ENCODE assay signal across 8 mouse cellular contexts in genomic region chr2:27039286-27039685, GRCm38 (mm10). TPM values are rescaled to one million over a fixed set of nuclear protein-coding genes. Genes with fewer than 3 reads are reported as not detected.
DNase-seq lines count a peak whose midpoint lies in the region; ATAC-seq and TF ChIP-seq lines count a peak whose summit lies in the region.

No protein-coding gene starts in this region.

- no peaks in the 10 kb centered on the region for H3K79me2 ChIP-seq in C2C12 (ENCODE audit: control insufficient read depth, insufficient read depth)

- 0 out of 2 replicates have a peak overlapping the region, but pooled peaks have one; percentile 25 for H3K9ac ChIP-seq in limb, embryonic 13.5 days

- H3K4me2 ChIP-seq in limb, embryonic 13.5 days (replicated peaks), result no peak overlapping the region

- no peaks in the 10 kb centered on the region for H3K4me1 ChIP-seq in cortical plate, adult 2 months (ENCODE audit: control insufficient read depth, insufficient read depth, low read length)
- no peaks in the 10 kb centered on the region for H3K4me1 ChIP-seq in limb, embryonic 13.5 days
- 0 out of 2 replicates have a peak, but pooled peaks cover 4% of the 10 kb centered on the region for H3K4me1 ChIP-seq in midbrain, embryonic 10.5 days

- H3K4me3 ChIP-seq in C2C12 (ENCODE audit: insufficient read depth, poor library complexity, severe bottlenecking), result no peak overlapping the region
- H3K4me3 ChIP-seq in cortical plate, adult 2 months (ENCODE audit: insufficient read depth, low read length), result no peak overlapping the region
- H3K4me3 ChIP-seq in limb, embryonic 13.5 days, result no peak overlapping the region
- no peak overlapping the region for H3K4me3 ChIP-seq in midbrain, embryonic 10.5 days

- no peaks in the 10 kb centered on the region for H3K36me3 ChIP-seq in C2C12 (ENCODE audit: control insufficient read depth, insufficient read depth)
- no peaks in the 10 kb centered on the region for H3K36me3 ChIP-seq in limb, embryonic 13.5 days
- H3K36me3 ChIP-seq in midbrain, embryonic 10.5 days, result no peaks in the 10 kb centered on the region

- peaks cover 30% of the 10 kb centered on the region for H3K27me3 ChIP-seq in C2C12 (ENCODE audit: control insufficient read depth, insufficient read depth, insufficient read length)
- no peaks in the 10 kb centered on the region for H3K27me3 ChIP-seq in limb, embryonic 13.5 days
- H3K27me3 ChIP-seq in midbrain, embryonic 10.5 days (ENCODE audit: low read depth, poor library complexity, severe bottlenecking), result peaks cover 25% of the 10 kb centered on the region

- no peaks in the 10 kb centered on the region for H3K79me3 ChIP-seq in C2C12 (ENCODE audit: low read depth)

- no peaks in the 10 kb centered on the region for H3K9me3 ChIP-seq in limb, embryonic 13.5 days
- no peaks in the 10 kb centered on the region for H3K9me3 ChIP-seq in midbrain, embryonic 10.5 days (replicated peaks)

- 6% methylated on average over 1 of the region's 1 CpGs for WGBS in limb, embryonic 13.5 days
- WGBS in midbrain, embryonic 10.5 days, result 8% methylated on average over 1 of the region's 1 CpGs

- peak; percentile 45 for TF ChIP-seq CTCF in C2C12 (IDR thresholded peaks at IDR 0.05; ENCODE audit: control insufficient read depth, insufficient read depth, insufficient read length)
- TF ChIP-seq CTCF in cortical plate, adult 2 months (IDR thresholded peaks at IDR 0.05; ENCODE audit: extremely low read depth, insufficient read depth, low read length), result peak; percentile 36; the same call in 1 of the 2 replicates

- ATAC-seq in limb, embryonic 13.5 days (ENCODE audit: low FRiP score, low read depth), result no peak
- ATAC-seq in activated CD4-positive, CD25-positive, alpha-beta regulatory T cell, adult 4 months, result no peak

- no peak for TF ChIP-seq POLR2A in cortical plate, adult 2 months (IDR thresholded peaks at IDR 0.05; ENCODE audit: extremely low read depth, insufficient read depth, low read length)

- no peak overlapping the region for H3ac ChIP-seq in C2C12 (ENCODE audit: control insufficient read depth, insufficient read length, low read depth)

- DNase-seq in heart, postnatal 4 days, result peak; percentile 37
- DNase-seq in heart, adult 11 months, result no peak
- no peak for DNase-seq in midbrain, embryonic 10.5 days (ENCODE audit: low spot score)
- no peak for DNase-seq in left cerebral cortex, adult 11 months (ENCODE audit: low spot score)

- H3K27ac ChIP-seq in cortical plate, adult 2 months (ENCODE audit: insufficient read depth, low read length), result no peak overlapping the region
- H3K27ac ChIP-seq in limb, embryonic 13.5 days, result no peak overlapping the region
- H3K27ac ChIP-seq in midbrain, embryonic 10.5 days (replicated peaks), result no peak overlapping the region

TF ChIP-seq in C2C12, 6 proteins besides CTCF, POLR2A, EP300 and RAD21:
- TF ChIP-seq CEBPB (IDR thresholded peaks at IDR 0.05; ENCODE audit: low read depth), result no peak
- TF ChIP-seq MYOG (IDR thresholded peaks at IDR 0.05; ENCODE audit: control insufficient read depth, extremely low read depth, insufficient read length), result no peak
- TF ChIP-seq USF1 (IDR thresholded peaks at IDR 0.05; ENCODE audit: low read depth), result no peak
- no peak for TF ChIP-seq MAX (IDR thresholded peaks at IDR 0.05)

RNA-seq across cellular contexts. Expression of gene Slc2a6, which starts 11.5 kb away (rescaled TPM):
- under 1 TPM; 0.18 to 0.24 TPM for total RNA-seq in heart, postnatal 4 days (2021)
- polyA plus RNA-seq in C2C12 (2012; fragmentation: generic; extraction: Trizol), result 0.55 TPM
- polyA plus RNA-seq in cortical plate, adult 2 months (2012; rRNA removed), result 43.2 and 46.6 TPM in 2 replicates
- 0.75 and 0.77 TPM in 2 replicates for polyA plus RNA-seq in limb, embryonic 13.5 days (2015; fragmentation: Nextera tagmentation; extraction: Ambion mirVana)
- polyA plus RNA-seq in activated CD4-positive, CD25-positive, alpha-beta regulatory T cell, adult 4 months (2017; shearing (Covaris generic)), result 1 to 10 TPM; 2.1 to 3.2 TPM
- polyA plus RNA-seq in midbrain, embryonic 10.5 days (2016; fragmentation: Nextera tagmentation; extraction: Ambion mirVana), result 3.1 and 4.4 TPM in 2 replicates

RNA-seq across cellular contexts. Expression of gene Cacfd1, which starts 29.6 kb away (rescaled TPM):
- 10 to 100 TPM; 28.0 to 29.7 TPM for total RNA-seq in heart, postnatal 4 days (2021)
- polyA plus RNA-seq in C2C12 (2012; fragmentation: generic; extraction: Trizol), result 18.4 TPM
- polyA plus RNA-seq in cortical plate, adult 2 months (2012; rRNA removed), result 63.7 and 64.1 TPM in 2 replicates
- 96.3 and 102 TPM in 2 replicates for polyA plus RNA-seq in limb, embryonic 13.5 days (2015; fragmentation: Nextera tagmentation; extraction: Ambion mirVana)
- 10 to 100 TPM; 16.9 to 19.1 TPM for polyA plus RNA-seq in activated CD4-positive, CD25-positive, alpha-beta regulatory T cell, adult 4 months (2017; shearing (Covaris generic))
- 90.7 and 117 TPM in 2 replicates for polyA plus RNA-seq in midbrain, embryonic 10.5 days (2016; fragmentation: Nextera tagmentation; extraction: Ambion mirVana)

RNA-seq across cellular contexts. Expression of gene Mymk, which starts 32.7 kb away (rescaled TPM):
- not detected for total RNA-seq in heart, postnatal 4 days (2021)
- 3.8 TPM for polyA plus RNA-seq in C2C12 (2012; fragmentation: generic; extraction: Trizol)
- polyA plus RNA-seq in cortical plate, adult 2 months (2012; rRNA removed), result 0.51 and 0.69 TPM in 2 replicates
- 43.3 and 49.0 TPM in 2 replicates for polyA plus RNA-seq in limb, embryonic 13.5 days (2015; fragmentation: Nextera tagmentation; extraction: Ambion mirVana)
- polyA plus RNA-seq in activated CD4-positive, CD25-positive, alpha-beta regulatory T cell, adult 4 months (2017; shearing (Covaris generic)), result not detected
- not detected in 2 replicates for polyA plus RNA-seq in midbrain, embryonic 10.5 days (2016; fragmentation: Nextera tagmentation; extraction: Ambion mirVana)

RNA-seq across cellular contexts. Expression of gene Adamtsl2, which starts 39.9 kb away (rescaled TPM):
- 10 to 100 TPM; 10.6 to 11.4 TPM for total RNA-seq in heart, postnatal 4 days (2021)
- polyA plus RNA-seq in C2C12 (2012; fragmentation: generic; extraction: Trizol), result 0.04 TPM
- 32.0 and 36.7 TPM in 2 replicates for polyA plus RNA-seq in cortical plate, adult 2 months (2012; rRNA removed)
- 13.3 and 13.8 TPM in 2 replicates for polyA plus RNA-seq in limb, embryonic 13.5 days (2015; fragmentation: Nextera tagmentation; extraction: Ambion mirVana)
- polyA plus RNA-seq in activated CD4-positive, CD25-positive, alpha-beta regulatory T cell, adult 4 months (2017; shearing (Covaris generic)), result not detected
- 4.8 and 6.3 TPM in 2 replicates for polyA plus RNA-seq in midbrain, embryonic 10.5 days (2016; fragmentation: Nextera tagmentation; extraction: Ambion mirVana)
